Mouse (Mus musculus) liver, embryonic 16.5 days (tissue): Measurements from ENCODE around the gene Fnip2. TPM values are rescaled to one million over a fixed set of nuclear protein-coding genes. Genes with fewer than 3 reads are reported as not detected.

ENCODE experiments used
- ATAC-seq: fragments of 200-750 bp; cut with Nextera tagmentation; 2 replicates; pipeline ENCODE4 v1.8.0; 2017; ENCODE audit warnings: low read depth, mild to moderate bottlenecking, moderate number of reproducible peaks, moderate library complexity
- H3K27ac ChIP-seq: fragments of 300-500 bp; sonication (generic); 2 replicates; pipeline ENCODE4 v1.5.1; 2014; ENCODE audit warnings: mild to moderate bottlenecking, low read length
- H3K27me3 ChIP-seq: fragments of 300-500 bp; sonication (generic); 2 replicates; pipeline ENCODE4 v1.6.1; 2014; ENCODE audit warnings: low read depth, low read length, mixed read lengths; ENCODE audit not compliant: control insufficient read depth, insufficient read depth
- H3K36me3 ChIP-seq: fragments of 300-500 bp; sonication (generic); 2 replicates; pipeline ENCODE4 v1.6.1; 2014; ENCODE audit warnings: mild to moderate bottlenecking; ENCODE audit not compliant: control insufficient read depth, insufficient read depth
- H3K4me1 ChIP-seq: fragments of 300-500 bp; sonication (generic); 2 replicates; pipeline ENCODE4 v1.6.1; 2014; ENCODE audit warnings: low read depth, low read length, mixed read lengths; ENCODE audit not compliant: control insufficient read depth
- H3K4me2 ChIP-seq: fragments of 300-500 bp; sonication (generic); 2 replicates; pipeline ENCODE4 v1.6.1; 2014; ENCODE audit warnings: low read depth, low read length, mixed read lengths
- H3K4me3 ChIP-seq: fragments of 300-500 bp; sonication (generic); 2 replicates; pipeline ENCODE4 v1.5.1; 2014; ENCODE audit warnings: low read depth, mild to moderate bottlenecking, low read length
- H3K9ac ChIP-seq: fragments of 300-500 bp; sonication (generic); 2 replicates; pipeline ENCODE4 v1.6.1; 2014; ENCODE audit warnings: low read depth, low read length
- H3K9me3 ChIP-seq: fragments of 300-500 bp; sonication (generic); replicated peaks from 2 replicates; pipeline ENCODE4 v1.6.1; 2016; ENCODE audit warnings: low read length; ENCODE audit not compliant: control insufficient read depth
- WGBS: fragments of 180-500 bp; shearing (Covaris S2); extraction: QIAGEN DNeasy Blood & Tissue Kit; methylation state at CpG from one replicate; pipeline ENCODE4 v1.1.7; 2014; ENCODE audit not compliant: insufficient replicate concordance; 5-methylcytosine and 5-hydroxymethylcytosine counted together
- polyA plus RNA-seq: library from polyadenylated mRNA; unstranded; fragments of >200 nt; fragmentation: Nextera tagmentation; extraction: Ambion mirVana; gene quantifications from 2 replicates; pipeline ENCODE4 v1.2.1, GENCODE M21; 2015

Gene Fnip2
- polyA plus RNA-seq, 1 experiment from 2014 or later, result 3.5 TPM

- peaks cover 35% of the 10 kb centered on the region for H3K4me1 ChIP-seq
- no peak for ATAC-seq
- 83% methylated on average over 16 of the region's 16 CpGs for WGBS
- H3K4me2 ChIP-seq, result peak overlapping the region; percentile 78
- peak overlapping the region; percentile 98 for H3K4me3 ChIP-seq
- H3K36me3 ChIP-seq, result no peaks in the 10 kb centered on the region
- H3K9ac ChIP-seq, result peak overlapping the region; percentile 66
- no peaks in the 10 kb centered on the region for H3K9me3 ChIP-seq
- peak overlapping the region; percentile 96 for H3K27ac ChIP-seq
- H3K27me3 ChIP-seq, result no peaks in the 10 kb centered on the region
Observed at GRCm38 (mm10) chr3:79568629-79569350, 1.2 kb upstream of the Fnip2 start.

GRCm38 (mm10) chr3:79566716-79567691 lies 592 bp downstream of the Fnip2 start:
- peak overlapping the region; percentile 98 for H3K4me3 ChIP-seq

GRCm38 (mm10) chr3:79564875-79565606 lies 2.6 kb downstream of the Fnip2 start:
- Histone ChIP-seq H3K4me1 (peaks cover 27% of the 10 kb centered on the region), H3K27me3 (no peaks in the 10 kb centered on the region), H3K36me3 (no peaks in the 10 kb centered on the region), H3K4me3 (peak overlapping the region; percentile 98), H3K4me2 (peak overlapping the region; percentile 78), H3K27ac (no peak overlapping the region), H3K9me3 (no peaks in the 10 kb centered on the region), H3K9ac (no peak overlapping the region)
- 48% methylated on average over 10 of the region's 10 CpGs for WGBS
- ATAC-seq, result no peak

More at GRCm38 (mm10) chr3:79566716-79567691, 592 bp downstream of the Fnip2 start:
- Histone ChIP-seq H3K27me3 (no peaks in the 10 kb centered on the region), H3K9ac (peak overlapping the region; percentile 97), H3K4me2 (peak overlapping the region; percentile 78), H3K4me1 (peaks cover 27% of the 10 kb centered on the region), H3K9me3 (no peaks in the 10 kb centered on the region), H3K36me3 (no peaks in the 10 kb centered on the region), H3K27ac (peak overlapping the region; percentile 96)
- 3% methylated on average over 57 of the region's 60 CpGs for WGBS
- peak; percentile 23 for ATAC-seq

- Histone ChIP-seq H3K9ac (no peak overlapping the region), H3K9me3 (no peaks in the 10 kb centered on the region), H3K4me1 (peaks cover 27% of the 10 kb centered on the region), H3K27ac (no peak overlapping the region), H3K36me3 (no peaks in the 10 kb centered on the region), H3K27me3 (no peaks in the 10 kb centered on the region), H3K4me2 (no peak overlapping the region), H3K4me3 (no peak overlapping the region)
- ATAC-seq, result no peak
- 75% methylated on average over 2 of the region's 2 CpGs for WGBS
Observed at GRCm38 (mm10) chr3:79563511-79563910, 4.1 kb downstream of the Fnip2 start.

- Histone ChIP-seq H3K4me3 (no peak overlapping the region), H3K4me2 (no peak overlapping the region), H3K4me1 (peaks cover 22% of the 10 kb centered on the region), H3K27ac (no peak overlapping the region), H3K9me3 (no peaks in the 10 kb centered on the region), H3K9ac (no peak overlapping the region), H3K36me3 (no peaks in the 10 kb centered on the region), H3K27me3 (no peaks in the 10 kb centered on the region)
- no peak for ATAC-seq
- WGBS, result 74% methylated on average over 10 of the region's 10 CpGs
Observed at GRCm38 (mm10) chr3:79561784-79562715, 5.5 kb downstream of the Fnip2 start.

GRCm38 (mm10) chr3:79560555-79560954 lies 7.0 kb downstream of the Fnip2 start:
- no peak for ATAC-seq
- Histone ChIP-seq H3K36me3 (no peaks in the 10 kb centered on the region), H3K4me1 (peaks cover 16% of the 10 kb centered on the region), H3K4me2 (no peak overlapping the region), H3K9ac (no peak overlapping the region), H3K27me3 (no peaks in the 10 kb centered on the region), H3K4me3 (no peak overlapping the region), H3K27ac (no peak overlapping the region), H3K9me3 (no peaks in the 10 kb centered on the region)
- WGBS, result 79% methylated on average over 6 of the region's 6 CpGs

GRCm38 (mm10) chr3:79559773-79560045 lies 7.9 kb downstream of the Fnip2 start:
- Histone ChIP-seq H3K4me2 (no peak overlapping the region), H3K27me3 (no peaks in the 10 kb centered on the region), H3K4me1 (peaks cover 9% of the 10 kb centered on the region), H3K36me3 (no peaks in the 10 kb centered on the region), H3K9me3 (no peaks in the 10 kb centered on the region), H3K4me3 (no peak overlapping the region), H3K9ac (no peak overlapping the region), H3K27ac (no peak overlapping the region)
- no peak for ATAC-seq
- 69% methylated on average over 5 of the region's 5 CpGs for WGBS
